Mouse (Mus musculus) embryonic fibroblast, embryonic 13.5 days (primary cell): ENCODE data around the gene Pck1.

Experiments used
- CTCF ChIP-seq: IDR thresholded peaks from 2 replicates; pipeline ENCODE4 v1.5.1; 2011; ENCODE audit warnings: mild to moderate bottlenecking, control low read depth, low read length, moderate library complexity, borderline replicate concordance; ENCODE audit not compliant: insufficient read depth
- POLR2A ChIP-seq: IDR thresholded peaks from 2 replicates; pipeline ENCODE4 v1.6.1; 2011; ENCODE audit warnings: low read depth, mild to moderate bottlenecking, control low read depth, low read length, moderate library complexity

GRCm38 (mm10) chr2:173170715-173171114, 17.9 kb downstream of the Pck1 start:
- TF ChIP-seq CTCF (no peak), POLR2A (no peak)
